Mouse (Mus musculus): ENCODE data around the gene A530084C06Rik.
A peak's percentile ranks its signal among the peaks of the same experiment; 100 is the strongest.

The A530084C06Rik gene

DNA sequence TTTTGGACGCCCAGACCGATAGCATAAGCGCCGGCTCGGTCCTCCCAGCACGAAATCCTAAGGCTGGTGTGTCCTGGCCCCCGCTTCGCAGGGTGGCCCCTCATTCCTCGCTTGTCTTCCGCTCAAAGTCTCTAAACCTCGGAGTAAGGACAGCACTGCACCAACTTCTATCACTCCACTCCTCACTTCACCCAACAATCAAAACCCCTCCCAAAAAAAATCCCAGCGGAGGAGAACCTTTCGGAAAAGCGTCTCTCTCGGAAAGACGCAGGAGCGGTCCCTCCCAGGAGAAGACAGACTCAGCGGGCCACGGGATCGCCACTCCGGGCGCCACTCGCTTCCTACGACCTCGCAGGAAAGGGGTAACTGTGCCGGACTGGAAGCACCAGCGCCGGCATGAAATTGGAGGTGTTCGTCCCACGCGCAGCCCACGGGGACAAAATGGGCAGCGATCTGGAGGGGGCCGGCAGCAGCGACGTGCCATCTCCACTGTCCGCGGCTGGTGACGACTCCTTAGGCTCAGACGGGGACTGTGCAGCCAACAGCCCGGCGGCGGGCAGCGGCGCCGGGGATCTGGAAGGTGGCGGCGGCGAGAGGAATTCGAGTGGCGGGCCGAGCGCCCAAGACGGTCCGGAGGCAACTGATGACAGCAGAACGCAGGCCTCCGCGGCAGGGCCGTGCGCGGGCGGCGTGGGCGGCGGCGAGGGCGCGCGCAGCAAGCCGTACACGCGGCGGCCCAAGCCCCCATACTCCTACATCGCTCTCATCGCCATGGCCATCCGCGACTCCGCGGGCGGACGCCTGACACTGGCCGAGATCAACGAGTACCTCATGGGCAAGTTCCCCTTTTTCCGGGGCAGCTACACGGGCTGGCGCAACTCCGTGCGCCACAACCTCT is at the start of gene A530084C06Rik:
A530084C06Rik (minus strand) TSS at position 813 of the 898 bp plus-strand sequence.
- no peak for DNase-seq (ENCODE audit: low spot score)

DNA sequence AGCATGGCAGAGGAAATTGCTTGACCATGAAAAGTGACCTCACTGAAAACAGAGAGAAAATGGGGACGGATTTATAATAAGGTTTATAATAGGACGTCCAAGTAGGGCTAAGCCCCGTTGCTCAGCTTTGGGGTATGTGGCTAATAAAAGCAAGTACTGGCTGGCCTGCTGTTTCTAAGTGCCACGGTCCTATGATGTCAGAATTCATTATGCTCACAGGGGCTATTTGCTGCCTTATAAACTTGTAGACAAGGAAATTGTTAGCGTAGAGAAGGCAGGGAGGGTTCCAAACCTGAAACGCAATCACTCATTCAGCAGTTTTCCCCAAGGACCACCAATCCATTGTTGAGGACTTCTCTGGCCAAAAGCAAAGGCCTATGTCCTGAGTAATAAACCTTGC is 44.8 kb upstream of the A530084C06Rik start:
- no peak for DNase-seq (ENCODE audit: low spot score)

- no peak for DNase-seq (ENCODE audit: low spot score)
Measured at GRCm38 (mm10) chr13:31599576-31599975, 40.4 kb upstream of the A530084C06Rik start.

DNA sequence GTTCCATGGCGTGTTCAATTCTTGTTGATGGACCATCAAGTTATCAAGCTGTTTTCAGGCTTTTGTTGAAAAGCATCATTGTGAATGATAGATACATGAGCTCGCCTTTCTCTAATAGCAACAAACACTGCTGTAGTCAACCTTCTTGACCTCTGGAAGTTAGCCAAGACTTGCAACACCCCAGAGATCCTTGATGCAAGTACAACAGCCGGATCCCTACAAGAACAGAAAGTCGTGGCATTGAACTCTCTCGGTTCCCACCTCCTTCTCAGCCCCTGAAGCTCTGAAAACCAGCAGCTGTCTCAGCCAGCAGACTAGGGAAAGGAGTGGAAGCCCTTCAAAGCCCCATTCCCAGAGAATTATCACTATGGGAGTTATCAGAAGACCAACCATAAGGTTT is 28.2 kb upstream of the A530084C06Rik start:
- no peak for DNase-seq (ENCODE audit: low spot score)

- no peak for DNase-seq (ENCODE audit: low spot score)
Measured at GRCm38 (mm10) chr13:31579866-31580265, 20.7 kb upstream of the A530084C06Rik start.

DNA sequence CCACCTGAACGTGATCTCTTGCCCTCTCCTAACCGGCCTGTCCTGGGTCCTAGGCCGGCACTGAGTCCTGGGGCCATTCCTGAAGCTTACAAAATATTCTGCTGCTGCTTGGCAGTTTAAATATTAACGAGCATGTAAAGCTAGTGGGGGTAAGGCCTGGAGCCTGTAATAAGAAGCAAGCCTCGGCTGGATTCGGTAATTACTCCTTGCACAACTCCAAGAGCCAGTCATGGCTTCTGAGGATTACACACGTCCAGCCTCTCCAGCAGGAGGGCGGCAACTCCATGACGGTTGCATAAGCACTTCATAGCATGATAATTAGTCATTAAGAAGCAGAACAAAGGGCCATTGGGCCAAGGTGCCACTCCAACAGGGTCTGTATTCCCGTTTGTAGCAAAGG is 19.3 kb upstream of the A530084C06Rik start:
- no peak for DNase-seq (ENCODE audit: low spot score)

DNA sequence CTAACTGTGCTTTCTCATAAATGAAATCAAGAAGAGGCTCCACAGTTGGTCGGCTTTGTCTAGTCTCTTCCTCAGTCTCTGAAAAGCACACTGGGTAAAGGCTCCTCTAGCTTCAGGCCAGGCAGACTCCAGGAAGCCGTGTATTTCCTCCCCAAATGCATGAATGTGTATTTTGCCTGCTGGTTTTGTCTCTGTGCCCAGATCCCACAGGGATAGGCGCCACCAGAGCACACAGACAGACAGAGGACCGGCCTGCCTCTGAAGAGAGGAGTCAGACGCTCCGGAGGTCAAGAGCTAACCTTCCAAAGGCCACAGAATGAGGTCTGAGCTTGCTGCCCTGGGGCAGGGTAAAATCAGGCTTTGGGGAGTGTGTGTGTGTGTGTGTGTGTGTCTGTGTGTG is 18.4 kb upstream of the A530084C06Rik start:
- DNase-seq (ENCODE audit: low spot score): no peak

DNA sequence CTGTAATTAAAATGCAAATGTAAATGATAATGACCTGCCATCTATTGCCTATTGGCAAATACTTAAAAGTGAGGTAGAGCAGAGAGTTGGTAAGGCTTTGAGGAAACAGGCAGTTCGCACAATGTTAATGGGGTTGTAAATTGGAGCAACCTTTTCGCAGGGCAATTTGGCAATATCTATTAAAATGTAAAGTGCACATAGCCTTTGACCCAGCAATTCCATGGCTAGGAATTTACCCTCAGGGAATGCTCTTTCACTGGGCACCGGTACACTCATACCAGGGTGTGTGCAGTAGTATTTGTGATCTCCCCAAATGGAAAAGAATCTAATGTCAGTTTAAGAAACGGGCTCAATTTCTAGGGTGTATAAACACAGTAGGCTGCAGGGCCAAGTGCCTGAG is 17.6 kb upstream of the A530084C06Rik start:
- no peak for DNase-seq (ENCODE audit: low spot score)

- no peak for DNase-seq (ENCODE audit: low spot score)
Measured at GRCm38 (mm10) chr13:31574627-31575026, 15.5 kb upstream of the A530084C06Rik start.

- DNase-seq (ENCODE audit: low spot score): no peak
Measured at GRCm38 (mm10) chr13:31572806-31573508, 13.8 kb upstream of the A530084C06Rik start.

DNA sequence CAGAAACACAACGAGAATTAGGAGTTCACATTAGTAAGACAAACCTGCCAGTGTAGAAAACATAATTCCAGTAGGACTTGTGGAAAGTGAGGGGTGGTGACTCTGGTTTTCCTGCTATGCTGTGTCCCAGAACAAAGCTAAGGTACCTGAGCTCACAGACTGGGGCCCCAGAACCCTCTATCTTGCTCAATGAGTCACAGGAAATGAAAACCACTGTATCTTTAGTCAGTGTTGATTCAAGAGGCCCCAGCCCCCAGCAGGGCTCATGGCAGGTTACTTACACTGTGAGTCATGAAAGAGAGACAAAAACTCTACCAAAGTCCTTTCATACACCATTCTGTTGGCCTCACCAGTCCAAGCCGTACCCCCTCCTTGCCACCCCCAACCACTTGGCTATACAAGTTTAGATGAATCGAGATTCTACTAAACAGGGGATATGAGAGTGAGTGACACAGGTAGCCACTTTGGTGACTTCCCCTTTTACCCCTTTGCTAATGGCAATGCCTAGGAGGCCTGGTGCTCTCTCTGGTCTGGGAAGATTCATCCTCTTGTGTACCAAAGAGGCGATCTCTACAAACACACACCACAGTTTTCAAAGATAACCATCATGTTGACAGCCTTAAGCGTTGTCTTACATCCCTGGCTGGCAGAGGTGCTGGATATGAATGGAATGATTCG is 8.6 kb upstream of the A530084C06Rik start:
- DNase-seq (ENCODE audit: low spot score): no peak

DNA sequence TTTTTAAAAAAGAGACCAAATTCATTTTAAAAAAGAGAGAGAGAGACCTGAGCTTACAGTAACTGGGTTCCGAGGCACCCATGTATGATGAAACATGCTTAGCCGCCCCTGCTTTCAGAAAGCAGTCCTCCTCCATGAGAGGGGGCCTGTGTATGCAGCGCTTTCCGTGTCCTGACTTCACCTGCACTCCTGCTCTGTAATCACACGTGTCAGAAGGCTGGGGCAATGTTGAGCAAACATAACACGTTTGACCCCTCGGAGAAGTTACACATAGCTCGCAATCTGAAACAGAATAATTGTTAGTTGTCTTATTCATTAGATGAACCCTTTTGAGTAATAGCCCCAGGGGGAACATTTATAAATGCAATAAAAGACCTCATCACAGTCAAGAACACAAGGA is 8.0 kb upstream of the A530084C06Rik start:
- DNase-seq (ENCODE audit: low spot score): no peak

- DNase-seq (ENCODE audit: low spot score): no peak
Measured at GRCm38 (mm10) chr13:31564394-31564793, 5.3 kb upstream of the A530084C06Rik start.

DNA sequence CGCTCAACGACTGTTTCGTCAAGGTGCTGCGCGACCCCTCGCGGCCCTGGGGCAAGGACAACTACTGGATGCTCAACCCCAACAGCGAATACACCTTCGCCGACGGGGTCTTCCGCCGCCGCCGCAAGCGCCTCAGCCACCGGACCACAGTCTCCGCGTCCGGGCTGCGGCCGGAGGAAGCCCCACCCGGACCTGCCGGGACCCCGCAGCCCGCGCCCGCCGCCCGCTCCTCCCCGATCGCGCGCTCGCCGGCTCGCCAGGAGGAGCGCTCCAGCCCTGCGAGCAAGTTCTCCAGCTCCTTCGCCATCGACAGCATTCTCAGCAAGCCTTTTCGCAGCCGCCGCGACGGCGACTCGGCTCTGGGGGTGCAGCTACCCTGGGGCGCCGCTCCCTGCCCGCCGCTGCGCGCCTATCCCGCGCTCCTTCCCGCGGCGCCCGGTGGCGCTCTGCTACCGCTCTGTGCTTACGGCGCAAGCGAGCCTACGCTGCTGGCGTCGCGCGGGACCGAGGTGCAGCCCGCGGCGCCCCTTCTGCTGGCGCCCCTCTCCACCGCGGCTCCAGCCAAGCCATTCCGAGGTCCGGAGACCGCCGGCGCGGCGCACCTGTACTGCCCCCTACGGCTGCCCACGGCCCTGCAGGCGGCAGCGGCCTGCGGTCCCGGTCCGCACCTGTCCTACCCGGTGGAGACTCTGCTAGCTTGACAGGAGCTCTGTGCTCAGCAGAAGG is 449 bp upstream of the A530084C06Rik start:
- DNase-seq (ENCODE audit: low spot score): no peak

DNA sequence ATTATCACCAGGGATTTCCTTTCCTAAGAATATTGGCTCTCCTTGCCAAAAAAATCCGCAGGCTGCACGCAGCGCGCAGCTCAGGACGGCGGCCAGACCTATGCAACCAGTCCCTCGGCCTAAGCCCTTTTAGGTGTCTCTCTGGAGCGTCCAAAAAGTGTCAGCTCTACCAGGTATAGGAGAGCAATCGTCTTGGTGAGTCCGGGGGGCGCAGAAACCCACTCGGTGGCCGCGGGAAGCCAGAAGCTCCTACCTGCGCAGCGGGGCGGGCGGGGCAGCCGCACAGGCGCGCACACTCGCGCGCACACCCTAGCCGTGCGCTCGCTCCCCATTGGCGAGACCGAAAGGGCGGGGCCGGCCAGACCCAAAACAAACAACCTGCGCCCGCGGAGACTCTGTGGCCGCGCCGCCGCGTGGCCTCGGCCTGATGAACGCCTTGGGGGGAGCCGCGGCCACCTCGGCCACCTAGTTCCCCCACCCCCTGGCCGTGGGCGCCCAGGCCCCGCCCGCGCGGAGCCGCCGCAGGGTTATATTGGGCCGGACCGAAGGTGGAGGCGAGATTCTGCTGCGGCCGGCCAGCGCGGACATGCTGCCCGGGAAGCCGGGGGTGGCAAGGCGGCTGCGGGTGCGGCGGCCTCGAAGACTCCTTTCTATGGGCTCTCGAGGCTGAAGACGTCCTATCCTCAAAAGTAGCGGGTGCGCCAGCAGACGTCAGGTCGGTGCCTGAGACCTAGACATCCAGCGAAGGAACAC is 1.2 kb downstream of the A530084C06Rik start:
- peak; percentile 29 for DNase-seq (ENCODE audit: low spot score)

DNA sequence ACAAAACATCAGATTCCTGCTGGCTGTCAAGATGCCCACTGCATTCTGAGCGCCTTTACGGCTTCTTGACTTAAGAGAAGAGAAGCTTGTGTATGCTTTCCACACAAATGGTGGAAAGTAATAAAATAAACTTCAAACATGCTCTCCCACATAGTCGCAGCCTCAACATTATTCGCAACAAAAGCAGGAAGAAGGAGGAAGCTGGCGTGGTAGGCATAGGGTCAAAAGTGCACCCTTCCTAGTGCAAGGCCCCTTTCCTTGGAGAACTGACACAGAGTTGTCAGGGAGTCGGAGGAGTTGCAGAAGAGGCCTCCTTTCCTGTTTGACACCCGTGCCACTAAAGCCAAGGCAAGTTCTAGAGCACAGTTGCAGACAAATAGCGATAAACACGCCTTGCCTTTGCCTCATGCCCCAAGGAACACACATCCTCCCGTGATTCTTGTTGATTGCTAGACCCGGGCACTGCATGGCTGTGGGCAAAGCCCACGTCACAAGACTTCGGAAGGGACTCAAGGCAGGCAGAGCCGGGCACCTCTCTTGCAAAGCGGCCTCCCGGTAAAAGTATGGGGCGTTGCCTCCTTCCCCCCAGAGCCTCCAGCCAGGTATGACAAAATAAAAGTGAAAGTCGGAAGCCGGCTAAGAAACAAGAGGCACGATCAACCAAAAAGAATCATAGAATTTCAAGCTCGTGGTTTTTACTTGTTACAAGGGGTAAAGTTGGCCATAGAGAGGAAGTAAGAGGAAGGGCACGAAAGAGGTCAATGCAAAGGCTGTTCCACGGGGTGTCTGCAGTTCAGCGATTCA is 2.0 kb downstream of the A530084C06Rik start:
- DNase-seq (ENCODE audit: low spot score): no peak

DNA sequence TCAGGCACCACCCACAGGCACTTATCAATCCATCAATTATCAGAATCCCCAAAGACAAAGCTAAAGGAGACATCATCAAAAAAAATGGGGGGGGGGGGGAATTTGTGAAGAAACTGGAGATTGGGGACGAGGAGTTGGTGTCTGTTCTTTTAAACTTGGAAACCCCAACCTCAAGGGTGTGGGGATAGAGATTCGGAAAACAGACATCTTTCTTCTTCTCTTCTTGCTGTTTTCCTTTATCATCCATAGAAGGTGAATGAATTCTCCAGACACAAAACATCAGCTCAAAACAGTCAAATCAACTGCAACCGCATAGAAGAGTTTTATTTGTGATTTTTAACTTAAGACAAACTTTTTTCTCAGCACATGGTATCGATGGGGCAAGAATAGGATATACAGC is 3.3 kb downstream of the A530084C06Rik start, which contains the start of gene Foxq1:
Foxq1 (plus strand) TSS at position 301 of the 400 bp plus-strand sequence.
- no peak for DNase-seq (ENCODE audit: low spot score)

DNA sequence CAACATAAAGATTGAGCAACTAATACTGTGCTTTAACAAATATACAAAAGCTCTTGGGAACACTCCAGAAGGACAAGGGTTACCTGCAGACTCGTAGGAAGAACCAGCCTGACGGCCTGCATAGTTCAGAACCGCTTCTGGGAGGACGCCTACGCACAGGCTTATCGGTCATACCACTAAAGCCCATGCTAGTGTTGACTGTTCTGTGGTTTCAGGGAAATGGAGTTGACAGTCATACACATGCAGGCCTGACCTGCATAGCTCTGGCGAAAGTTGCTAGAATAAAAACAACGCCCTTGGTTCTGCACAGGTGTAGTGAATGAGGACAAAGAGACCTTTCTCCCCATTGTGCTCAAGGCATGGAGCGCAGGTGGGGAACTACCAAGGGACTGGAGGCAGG is 11.5 kb downstream of the A530084C06Rik start:
- no peak for DNase-seq (ENCODE audit: low spot score)

- no peak for DNase-seq (ENCODE audit: low spot score)
Measured at GRCm38 (mm10) chr13:31547204-31547603, 11.9 kb downstream of the A530084C06Rik start.

- DNase-seq (ENCODE audit: low spot score): no peak
Measured at GRCm38 (mm10) chr13:31546784-31547183, 12.3 kb downstream of the A530084C06Rik start.
